Mouse (Mus musculus): ENCODE results near the gene Anks6. TPM values are rescaled to one million over a fixed set of nuclear protein-coding genes. Genes with fewer than 3 reads are reported as not detected.
"Not testable (repeated sequence)": the region's sequence is repeated elsewhere in the genome, so short reads cannot be mapped to it uniquely, and the experiment has no call there.

The Anks6 gene
- polyA plus RNA-seq, 1 experiment from 2014 or later = 4.9 TPM

DNA sequence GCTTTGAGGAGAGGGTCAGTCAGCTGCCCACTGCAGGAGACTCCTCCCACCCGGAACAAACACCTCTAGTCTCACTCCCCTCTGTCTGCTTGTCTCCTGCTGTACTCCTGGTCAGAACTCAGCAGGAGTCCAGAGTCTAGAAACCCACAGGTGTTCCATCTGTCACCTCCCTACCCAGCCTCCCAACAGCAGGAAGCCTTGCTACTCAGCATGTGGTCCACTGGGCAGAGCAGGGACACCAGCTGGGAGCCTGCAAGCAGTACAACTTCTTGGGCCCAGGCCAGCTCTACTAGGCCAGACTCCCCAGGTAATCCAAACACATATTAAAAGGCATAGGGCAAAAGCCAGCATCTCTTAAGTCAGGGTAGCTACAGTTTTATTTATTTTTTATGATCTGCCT lies 3.7 kb upstream of the Anks6 start:
- no peak overlapping the region for H3K27ac ChIP-seq (replicated peaks)
- no peak overlapping the region for H3K4me3 ChIP-seq
- H3K27me3 ChIP-seq = no peaks in the 10 kb centered on the region
- H3K9me3 ChIP-seq = no peaks in the 10 kb centered on the region
- H3K36me3 ChIP-seq = no peaks in the 10 kb centered on the region
- no peak overlapping the region for H3K4me2 ChIP-seq (replicated peaks)
- H3K9ac ChIP-seq (replicated peaks) = no peak overlapping the region
- peaks cover 10% of the 10 kb centered on the region for H3K4me1 ChIP-seq
- 26% methylated on average over 1 of the region's 1 CpGs for WGBS
- ATAC-seq (replicated peaks) = no peak

DNA sequence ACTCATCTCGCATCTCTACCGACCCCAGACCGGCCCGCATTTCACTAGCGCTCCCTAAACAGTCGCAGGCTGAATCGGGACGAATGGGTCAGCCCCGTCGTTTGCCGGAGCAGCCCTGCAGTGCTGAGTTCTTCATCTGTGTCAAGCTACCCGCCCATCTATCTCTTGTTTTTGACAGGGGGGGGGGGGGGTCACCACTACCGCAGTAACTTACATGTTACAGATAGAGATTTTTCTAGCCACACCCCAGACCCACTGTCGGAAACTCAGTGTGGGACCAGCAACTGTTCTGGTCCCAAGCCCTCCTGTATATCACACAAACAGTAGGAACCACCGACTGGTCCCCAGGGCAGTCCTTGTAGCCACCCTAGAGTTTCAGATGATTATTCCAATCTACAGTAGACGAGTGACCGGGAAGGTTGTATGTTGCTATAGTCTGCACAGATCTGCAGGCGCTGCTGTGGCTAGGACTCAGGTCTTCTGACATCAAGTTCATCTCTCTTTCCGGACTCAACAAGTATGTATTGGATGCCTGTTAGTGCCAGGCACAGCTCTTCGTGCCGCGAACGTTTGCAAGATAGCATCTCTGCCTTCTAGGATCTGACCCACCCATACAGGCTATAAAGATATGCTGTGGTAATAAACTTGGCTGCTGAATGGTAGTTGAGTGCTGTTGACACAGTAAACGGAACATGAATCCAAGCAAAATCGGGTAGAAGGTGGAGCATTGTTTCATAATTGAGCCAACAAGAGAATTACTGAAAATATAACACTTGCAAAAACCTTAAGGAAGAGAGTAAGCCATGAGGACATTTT lies 491 bp upstream of the Anks6 start:
- peaks cover 10% of the 10 kb centered on the region for H3K4me1 ChIP-seq
- H3K4me2 ChIP-seq (replicated peaks) = peak overlapping the region; percentile 63
- 0 out of 2 replicates have a peak overlapping the region, but pooled peaks have one; percentile 17 for H3K27ac ChIP-seq (replicated peaks)
- H3K9ac ChIP-seq (replicated peaks) = peak overlapping the region; percentile 68
- H3K36me3 ChIP-seq = no peaks in the 10 kb centered on the region
- WGBS = 37% methylated on average over 25 of the region's 25 CpGs
- H3K27me3 ChIP-seq = no peaks in the 10 kb centered on the region
- no peak; the same call in none of the 2 replicates for ATAC-seq (replicated peaks)
- H3K4me3 ChIP-seq = peak overlapping the region; percentile 61
- H3K9me3 ChIP-seq = no peaks in the 10 kb centered on the region

- no peak overlapping the region for H3K27ac ChIP-seq (replicated peaks)
- no peak overlapping the region for H3K9ac ChIP-seq (replicated peaks)
- H3K9me3 ChIP-seq = no peaks in the 10 kb centered on the region
- H3K27me3 ChIP-seq = no peaks in the 10 kb centered on the region
- 91% methylated on average over 6 of the region's 6 CpGs for WGBS
- peaks cover 19% of the 10 kb centered on the region for H3K4me1 ChIP-seq
- no peak overlapping the region for H3K4me3 ChIP-seq
- no peaks in the 10 kb centered on the region for H3K36me3 ChIP-seq
- ATAC-seq (replicated peaks) = no peak
- peak overlapping the region; percentile 63; the same call in 1 of the 2 replicates for H3K4me2 ChIP-seq (replicated peaks)
Measured at GRCm38 (mm10) chr4:47055570-47056080, 1.6 kb downstream of the Anks6 start.

DNA sequence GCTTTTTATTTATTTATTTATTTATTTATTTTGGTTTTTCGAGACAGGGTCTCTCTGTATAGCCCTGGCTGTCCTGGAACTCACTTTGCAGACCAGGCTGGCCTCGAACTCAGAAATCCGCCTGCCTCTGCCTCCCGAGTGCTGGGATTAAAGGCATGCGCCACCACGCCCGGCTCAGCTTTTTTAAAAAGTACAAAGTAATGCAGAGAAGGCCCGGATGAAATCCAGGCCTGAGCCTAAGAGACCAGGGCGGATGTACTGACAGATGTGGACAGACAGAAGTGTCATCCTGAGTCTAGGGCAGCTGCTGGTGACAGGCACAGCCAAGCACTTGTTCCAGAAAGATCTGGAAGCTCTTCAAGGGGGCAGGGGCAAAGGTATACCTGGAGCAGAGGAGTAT lies 2.1 kb downstream of the Anks6 start:
- not testable (repeated sequence) for H3K36me3 ChIP-seq; ATAC-seq (replicated peaks); H3K4me2 ChIP-seq (replicated peaks); H3K4me3 ChIP-seq; H3K9ac ChIP-seq (replicated peaks); H3K27me3 ChIP-seq; H3K9me3 ChIP-seq; H3K27ac ChIP-seq (replicated peaks)
- WGBS = 94% methylated on average over 9 of the region's 9 CpGs
- peaks cover 23% of the 10 kb centered on the region for H3K4me1 ChIP-seq

DNA sequence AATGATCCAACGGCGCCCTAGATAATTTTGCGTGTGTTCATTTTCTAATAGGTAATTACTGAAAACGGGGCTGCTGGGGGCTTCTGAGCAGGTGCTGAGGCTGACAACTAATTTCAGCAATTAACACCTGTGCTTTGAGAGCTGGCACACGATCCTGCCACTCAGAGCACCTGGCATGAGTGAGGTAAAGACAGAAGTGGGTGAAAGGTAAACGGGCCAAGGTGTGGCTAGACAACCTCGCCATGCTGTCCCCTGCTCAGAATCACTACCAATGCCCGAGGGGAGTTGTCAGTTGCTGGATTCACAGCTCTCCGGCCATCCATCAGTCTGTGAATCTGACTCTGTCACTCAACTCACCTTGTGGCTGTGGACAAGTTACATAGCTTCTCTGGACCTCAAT lies 5.3 kb downstream of the Anks6 start:
- peaks cover 19% of the 10 kb centered on the region for H3K4me1 ChIP-seq
- no peak overlapping the region for H3K9ac ChIP-seq (replicated peaks)
- H3K36me3 ChIP-seq = no peaks in the 10 kb centered on the region
- ATAC-seq (replicated peaks) = no peak
- H3K27me3 ChIP-seq = no peaks in the 10 kb centered on the region
- H3K9me3 ChIP-seq = no peaks in the 10 kb centered on the region
- no peak overlapping the region for H3K27ac ChIP-seq (replicated peaks)
- 73% methylated on average over 9 of the region's 9 CpGs for WGBS
- H3K4me2 ChIP-seq (replicated peaks) = no peak overlapping the region
- no peak overlapping the region for H3K4me3 ChIP-seq

DNA sequence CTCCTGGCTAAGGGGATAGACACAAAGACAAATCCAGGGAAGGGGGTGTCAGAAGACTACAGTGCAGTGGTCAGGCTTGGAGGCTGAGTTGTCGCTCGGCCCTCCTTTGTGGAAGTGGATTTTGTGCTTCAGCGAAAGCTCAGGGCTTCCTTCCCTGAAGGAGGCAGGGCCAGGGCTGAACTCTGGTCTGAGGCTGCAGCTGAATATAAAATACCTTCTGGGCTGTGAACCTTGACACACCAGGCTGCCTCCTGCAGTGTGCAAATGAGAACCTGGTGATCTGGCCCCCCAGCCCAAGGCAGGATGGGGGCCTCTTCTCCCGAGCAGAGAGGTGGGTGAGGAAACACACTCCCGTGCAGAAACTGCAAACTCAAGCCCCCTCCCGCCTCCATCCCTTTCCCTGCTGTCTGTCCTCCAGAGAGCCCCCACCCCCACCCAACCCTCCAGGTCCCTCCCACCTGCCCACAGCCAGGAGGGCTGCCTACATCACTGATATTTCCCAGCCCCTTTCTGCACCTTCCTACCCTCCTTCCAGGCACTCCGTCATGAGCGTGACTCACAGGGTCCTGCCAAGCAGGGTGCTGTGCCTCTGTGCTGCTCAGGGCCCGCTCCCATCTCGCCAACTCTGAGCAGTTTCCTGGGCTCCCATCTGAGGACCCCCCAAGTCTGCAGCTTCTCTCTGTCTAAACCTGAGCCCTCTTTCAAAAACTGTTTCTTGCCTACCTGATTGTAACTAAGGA lies 6.4 kb downstream of the Anks6 start:
- Histone ChIP-seq H3K27ac (replicated peaks) (no peak overlapping the region), H3K4me2 (replicated peaks) (no peak overlapping the region), H3K9me3 (no peaks in the 10 kb centered on the region), H3K36me3 (no peaks in the 10 kb centered on the region), H3K9ac (replicated peaks) (no peak overlapping the region), H3K4me1 (peaks cover 14% of the 10 kb centered on the region; the same call in 1 of the 2 replicates), H3K4me3 (no peak overlapping the region), H3K27me3 (no peaks in the 10 kb centered on the region)
- ATAC-seq (replicated peaks) = peak; percentile 17; the same call in 1 of the 2 replicates
- WGBS = 36% methylated on average over 10 of the region's 10 CpGs

GRCm38 (mm10) chr4:47050167-47050566 lies 7.1 kb downstream of the Anks6 start:
- Histone ChIP-seq H3K27ac (replicated peaks) (no peak overlapping the region), H3K4me3 (no peak overlapping the region), H3K9ac (replicated peaks) (no peak overlapping the region), H3K4me2 (replicated peaks) (no peak overlapping the region), H3K4me1 (peaks cover 14% of the 10 kb centered on the region; the same call in 1 of the 2 replicates), H3K9me3 (no peaks in the 10 kb centered on the region), H3K27me3 (no peaks in the 10 kb centered on the region), H3K36me3 (no peaks in the 10 kb centered on the region)
- 0% methylated on average over 1 of the region's 1 CpGs for WGBS
- ATAC-seq (replicated peaks) = peak; percentile 73

DNA sequence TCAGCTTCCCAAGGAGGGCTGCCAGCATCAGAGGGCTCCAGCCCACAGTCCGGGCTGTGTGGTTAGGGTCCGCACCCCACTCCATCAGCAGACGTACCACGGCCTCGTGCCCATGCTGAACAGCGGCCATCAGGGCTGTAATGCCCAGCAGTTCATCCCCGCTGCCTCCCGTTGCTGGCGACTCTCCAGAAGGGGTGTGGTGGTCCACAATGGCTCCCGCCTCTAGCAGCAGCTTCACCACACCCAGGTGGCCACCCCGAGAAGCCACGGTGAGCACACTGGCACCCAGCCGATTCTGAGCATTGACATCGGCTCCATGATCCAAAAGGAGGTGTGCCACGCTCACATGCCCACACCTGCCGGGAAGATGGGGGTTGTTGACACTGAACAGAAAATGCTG lies 8.0 kb downstream of the Anks6 start:
- ATAC-seq (replicated peaks) = no peak
- 84% methylated on average over 16 of the region's 16 CpGs for WGBS
- H3K9me3 ChIP-seq = no peaks in the 10 kb centered on the region
- H3K4me1 ChIP-seq = peaks cover 14% of the 10 kb centered on the region; the same call in 1 of the 2 replicates
- H3K9ac ChIP-seq (replicated peaks) = no peak overlapping the region
- no peaks in the 10 kb centered on the region for H3K36me3 ChIP-seq
- H3K4me2 ChIP-seq (replicated peaks) = no peak overlapping the region
- H3K27ac ChIP-seq (replicated peaks) = no peak overlapping the region
- H3K4me3 ChIP-seq = no peak overlapping the region
- no peaks in the 10 kb centered on the region for H3K27me3 ChIP-seq

DNA sequence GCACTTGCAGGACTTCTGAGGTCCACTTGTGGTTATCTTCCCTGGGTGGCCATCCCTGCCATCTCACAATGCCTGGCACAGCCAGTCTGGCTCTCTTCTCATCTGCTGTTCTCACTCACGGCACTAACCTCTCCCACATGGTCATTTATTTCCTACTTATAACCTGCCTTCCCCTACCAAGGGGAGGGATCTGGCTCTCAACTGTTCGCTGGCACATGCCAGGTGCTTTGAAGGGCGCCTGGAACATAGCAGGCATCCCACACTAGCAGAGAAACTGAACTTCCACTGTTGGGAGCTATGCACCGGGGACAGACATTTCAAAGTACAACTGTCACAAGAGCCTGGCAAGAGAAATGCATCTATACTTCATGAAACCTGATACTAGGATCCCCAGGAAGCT lies 9.5 kb downstream of the Anks6 start:
- peaks cover 14% of the 10 kb centered on the region; the same call in 1 of the 2 replicates for H3K4me1 ChIP-seq
- no peaks in the 10 kb centered on the region for H3K36me3 ChIP-seq
- WGBS = 88% methylated on average over 4 of the region's 4 CpGs
- no peaks in the 10 kb centered on the region for H3K27me3 ChIP-seq
- no peak overlapping the region for H3K27ac ChIP-seq (replicated peaks)
- H3K4me3 ChIP-seq = no peak overlapping the region
- no peak overlapping the region for H3K4me2 ChIP-seq (replicated peaks)
- H3K9me3 ChIP-seq = no peaks in the 10 kb centered on the region
- H3K9ac ChIP-seq (replicated peaks) = no peak overlapping the region
- no peak for ATAC-seq (replicated peaks)

GRCm38 (mm10) chr4:47046974-47047373 lies 10.3 kb downstream of the Anks6 start:
- no peaks in the 10 kb centered on the region for H3K9me3 ChIP-seq
- no peaks in the 10 kb centered on the region for H3K36me3 ChIP-seq
- H3K9ac ChIP-seq (replicated peaks) = no peak overlapping the region
- H3K27me3 ChIP-seq = no peaks in the 10 kb centered on the region
- no peak overlapping the region for H3K4me3 ChIP-seq
- H3K4me2 ChIP-seq (replicated peaks) = no peak overlapping the region
- 89% methylated on average over 6 of the region's 6 CpGs for whole genome bisulfite sequencing
- no peak overlapping the region for H3K27ac ChIP-seq (replicated peaks)
- peaks cover 12% of the 10 kb centered on the region; the same call in 1 of the 2 replicates for H3K4me1 ChIP-seq
- ATAC-seq (replicated peaks) = no peak

DNA sequence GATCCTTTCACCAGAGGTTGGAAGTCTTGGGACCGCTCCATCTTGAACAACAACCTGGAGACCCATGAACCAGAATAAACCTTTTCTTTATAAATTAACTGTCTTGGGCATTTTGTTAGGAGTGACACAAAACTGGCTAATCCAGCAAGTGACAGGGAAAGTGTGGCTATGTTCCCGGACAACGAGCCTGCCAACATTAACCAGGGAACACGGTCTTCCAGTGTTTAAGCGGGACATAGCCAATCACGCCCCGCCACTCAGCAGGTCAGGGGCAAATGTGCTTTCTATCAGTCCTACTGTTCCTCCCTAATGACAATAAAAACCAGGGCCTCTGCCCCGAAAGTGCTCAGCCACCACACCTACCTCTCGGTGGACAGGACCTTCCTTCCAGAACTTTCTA lies 13.4 kb downstream of the Anks6 start:
- no peaks in the 10 kb centered on the region for H3K27me3 ChIP-seq
- WGBS = 79% methylated on average over 9 of the region's 9 CpGs
- ATAC-seq (replicated peaks) = no peak

DNA sequence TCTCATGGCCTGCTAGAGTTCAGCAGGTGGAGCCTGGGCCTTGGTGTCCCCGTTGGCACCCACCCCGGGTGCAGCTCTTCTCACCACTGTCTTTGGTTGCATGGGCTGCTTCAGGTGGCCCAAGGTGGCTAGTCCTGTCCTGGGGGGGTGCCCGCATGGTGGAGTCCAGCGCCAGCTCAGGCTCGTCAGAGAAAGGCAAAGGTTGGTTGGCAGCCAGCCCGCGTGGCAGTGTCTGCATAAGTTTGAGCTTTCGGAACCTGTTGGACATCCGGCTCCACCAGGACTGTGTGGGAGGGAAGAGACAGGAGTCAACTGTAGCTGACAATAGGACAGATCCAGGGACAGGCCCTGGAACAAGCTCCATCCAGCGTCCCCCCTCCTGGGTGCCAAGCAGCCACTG lies 17.6 kb downstream of the Anks6 start:
- ATAC-seq (replicated peaks) = no peak
- Histone ChIP-seq H3K4me2 (replicated peaks) (no peak overlapping the region), H3K9ac (replicated peaks) (no peak overlapping the region), H3K27ac (replicated peaks) (no peak overlapping the region), H3K4me1 (no peaks in the 10 kb centered on the region), H3K4me3 (no peak overlapping the region), H3K9me3 (no peaks in the 10 kb centered on the region), H3K36me3 (peaks cover 12% of the 10 kb centered on the region; the same call in 1 of the 2 replicates), H3K27me3 (no peaks in the 10 kb centered on the region)
- WGBS = 94% methylated on average over 10 of the region's 10 CpGs

More for the DNA sequence above, 13.4 kb downstream of the Anks6 start:
- Histone ChIP-seq H3K4me1 (no peaks in the 10 kb centered on the region), H3K36me3 (peaks cover 6% of the 10 kb centered on the region; the same call in 1 of the 2 replicates), H3K4me3 (no peak overlapping the region), H3K9ac (replicated peaks) (no peak overlapping the region), H3K4me2 (replicated peaks) (no peak overlapping the region), H3K27ac (replicated peaks) (no peak overlapping the region), H3K9me3 (no peaks in the 10 kb centered on the region)

Measured in forebrain, embryonic 15.5 days (tissue).